Mouse (Mus musculus) liver, adult 2 months (tissue): Measurements from ENCODE around the gene Ly6g5c. TPM values are rescaled to one million over a fixed set of nuclear protein-coding genes. Genes with fewer than 3 reads are reported as not detected.
A peak's percentile ranks its signal among the peaks of the same experiment; 100 is the strongest.

Source experiments
- DNase-seq: peaks from one replicate; pipeline ENCODE4 v3.0.0-alpha.2; 2011; ENCODE audit warnings: low read depth, low spot score; ENCODE audit errors: extremely low read depth
- H3K27ac ChIP-seq: fragments of 200-500 bp; replicated peaks from 2 replicates; pipeline ENCODE4 v1.5.1; 2012; ENCODE audit warnings: low read depth, mild to moderate bottlenecking, control low read depth, inconsistent platforms, low read length; ENCODE audit not compliant: insufficient read depth
- H3K27me3 ChIP-seq: fragments of 200-500 bp; 2 replicates; pipeline ENCODE4 v1.6.1; 2012; ENCODE audit warnings: mild to moderate bottlenecking, moderate library complexity, low read length, inconsistent platforms; ENCODE audit not compliant: control insufficient read depth, insufficient read depth
- H3K36me3 ChIP-seq: fragments of 200-500 bp; 2 replicates; pipeline ENCODE4 v1.6.1; 2012; ENCODE audit warnings: low read length, inconsistent platforms; ENCODE audit not compliant: control insufficient read depth, insufficient read depth
- H3K4me1 ChIP-seq: fragments of 200-500 bp; 2 replicates; pipeline ENCODE4 v1.6.1; 2011; ENCODE audit warnings: low read length; ENCODE audit not compliant: control insufficient read depth, insufficient read depth
- H3K4me3 ChIP-seq: fragments of 200-500 bp; 2 replicates; pipeline ENCODE4 v1.5.1; 2011; ENCODE audit warnings: low read depth, mild to moderate bottlenecking, control low read depth, low read length, moderate library complexity; ENCODE audit not compliant: insufficient read depth
- H3K79me2 ChIP-seq: fragments of 200-500 bp; 2 replicates; pipeline ENCODE4 v1.6.1; 2012; ENCODE audit warnings: inconsistent platforms, mild to moderate bottlenecking, low read length, moderate library complexity; ENCODE audit not compliant: control insufficient read depth, insufficient read depth
- H3K9ac ChIP-seq: fragments of 200-500 bp; 2 replicates; pipeline ENCODE4 v1.6.1; 2012; ENCODE audit warnings: low read depth, mild to moderate bottlenecking, control low read depth, inconsistent platforms, low read length
- CTCF ChIP-seq: fragments of 200-500 bp; IDR thresholded peaks from 2 replicates; pipeline ENCODE4 v1.5.1; 2011; ENCODE audit warnings: low read depth, low read length, control low read depth
- POLR2A ChIP-seq: fragments of 200-500 bp; IDR thresholded peaks from 2 replicates; pipeline ENCODE4 v1.6.1; 2011; ENCODE audit warnings: low read length, control low read depth; ENCODE audit not compliant: insufficient read depth; ENCODE audit errors: extremely low read depth
- WGBS: fragments of 180-500 bp; shearing (Covaris S2); methylation state at CpG from one replicate; pipeline ENCODE4 v1.1.7; 2018; 5-methylcytosine and 5-hydroxymethylcytosine counted together
- polyA plus RNA-seq: library from polyadenylated mRNA; depleted of rRNA; stranded (reverse); fragments of >200 nt; gene quantifications from 2 replicates; pipeline ENCODE4 v1.2.3, GENCODE M21; 2012
- total RNA-seq: library from RNA; depleted of rRNA; stranded (reverse); fragments of >200 nt; gene quantifications from 2 replicates; pipeline ENCODE4 v1.2.3, GENCODE M21; 2014

The Ly6g5c gene
- total and polyA plus RNA-seq, 2 experiments: not detected

DNA sequence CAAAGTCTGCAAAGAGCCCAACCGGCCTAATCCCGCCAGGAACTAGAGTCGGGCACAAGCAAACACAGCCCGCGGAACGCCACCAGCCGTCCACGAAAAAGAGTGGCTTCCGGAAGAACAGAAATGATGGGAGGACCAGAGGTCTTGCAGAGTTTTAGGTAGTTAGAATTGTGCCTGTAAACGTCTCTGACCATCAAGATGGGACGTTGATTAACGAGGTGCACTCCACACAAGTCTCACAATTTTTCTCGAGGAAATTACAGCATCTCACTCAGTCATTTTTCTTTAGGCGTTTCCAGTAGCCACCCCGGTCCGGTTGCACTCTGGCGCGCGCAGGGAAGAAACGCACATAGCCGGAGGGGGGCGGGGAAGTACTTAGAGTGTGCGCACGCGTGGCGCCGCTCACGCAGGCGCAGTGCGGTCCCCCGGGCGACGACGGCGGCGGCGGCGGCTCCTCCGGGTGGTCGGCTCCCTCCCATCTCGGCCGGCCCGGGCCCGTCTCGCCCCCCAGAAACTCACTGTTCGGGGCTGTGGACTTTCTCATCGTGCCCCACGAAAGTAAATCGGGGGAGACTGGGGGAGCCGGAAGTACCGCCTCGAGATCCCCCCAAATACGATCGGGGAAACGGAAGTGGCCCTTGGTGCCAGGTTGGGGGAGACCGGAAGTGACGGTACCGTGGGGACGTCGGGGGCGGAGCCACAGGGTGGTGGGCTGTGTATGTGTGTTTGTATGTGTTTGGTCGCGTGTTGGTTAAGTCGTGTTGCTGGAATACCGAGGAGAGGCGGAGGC, 26.9 kb downstream of the Ly6g5c start, which contains the start of gene Bag6:
TSS of gene Bag6 (plus strand) at position 378 of the 790 bp plus-strand sequence.
- Histone ChIP-seq H3K27ac (peak within 1 kb of the TSS; percentile 97), H3K9ac (peak within 1 kb of the TSS; percentile 92), H3K79me2 (peaks cover 20% of the 10 kb centered on the region; the same call in 1 of the 2 replicates), H3K27me3 (no peaks in the 10 kb centered on the region), H3K4me3 (peak within 1 kb of the TSS; percentile 81), H3K36me3 (peaks cover 16% of the 10 kb centered on the region; the same call in 1 of the 2 replicates), H3K4me1 (peaks cover 14% of the 10 kb centered on the region)
- TF ChIP-seq CTCF (no peak), POLR2A (no peak)
- under 1% methylated on average over 66 of the region's 66 CpGs for WGBS
- DNase-seq: peak; percentile 84

- H3K9ac ChIP-seq: peak overlapping the region; percentile 92
- peaks cover 9% of the 10 kb centered on the region for H3K4me1 ChIP-seq
- H3K79me2 ChIP-seq: peaks cover 17% of the 10 kb centered on the region; the same call in 1 of the 2 replicates
- H3K4me3 ChIP-seq: peak overlapping the region; percentile 81
- H3K36me3 ChIP-seq: peaks cover 16% of the 10 kb centered on the region; the same call in 1 of the 2 replicates
- peak overlapping the region; percentile 97 for H3K27ac ChIP-seq
- WGBS: under 1% methylated on average over 43 of the region's 43 CpGs
- no peaks in the 10 kb centered on the region for H3K27me3 ChIP-seq
- TF ChIP-seq CTCF: no peak
- 0 out of 2 replicates have a peak, but pooled peaks have one; percentile 42 for TF ChIP-seq POLR2A
- DNase-seq: peak; percentile 60
These were observed 27.7 kb downstream of the Ly6g5c start for GRCm38 (mm10) chr17:35135591-35136320.

GRCm38 (mm10) chr17:35139269-35139668, 31.2 kb downstream of the Ly6g5c start:
- TF ChIP-seq CTCF: no peak
- no peak for TF ChIP-seq POLR2A
- Histone ChIP-seq H3K27me3 (no peaks in the 10 kb centered on the region), H3K27ac (no peak overlapping the region), H3K4me1 (peaks cover 5% of the 10 kb centered on the region), H3K36me3 (peaks cover 38% of the 10 kb centered on the region), H3K4me3 (no peak overlapping the region), H3K79me2 (peaks cover 17% of the 10 kb centered on the region; the same call in 1 of the 2 replicates), H3K9ac (no peak overlapping the region)
- 89% methylated on average over 3 of the region's 3 CpGs for WGBS
- no peak for DNase-seq

GRCm38 (mm10) chr17:35140490-35140996, 32.5 kb downstream of the Ly6g5c start:
- H3K79me2 ChIP-seq: peaks cover 17% of the 10 kb centered on the region; the same call in 1 of the 2 replicates
- H3K4me1 ChIP-seq: peaks cover 5% of the 10 kb centered on the region
- 80% methylated on average over 16 of the region's 16 CpGs for WGBS
- H3K9ac ChIP-seq: no peak overlapping the region
- no peak overlapping the region for H3K27ac ChIP-seq
- TF ChIP-seq CTCF: no peak
- TF ChIP-seq POLR2A: no peak
- H3K36me3 ChIP-seq: peaks cover 49% of the 10 kb centered on the region
- H3K27me3 ChIP-seq: no peaks in the 10 kb centered on the region
- H3K4me3 ChIP-seq: no peak overlapping the region
- DNase-seq: no peak

- Histone ChIP-seq H3K27me3 (no peaks in the 10 kb centered on the region), H3K9ac (no peak overlapping the region), H3K36me3 (peaks cover 60% of the 10 kb centered on the region), H3K27ac (no peak overlapping the region), H3K4me1 (0 out of 2 replicates have a peak, but pooled peaks cover 1% of the 10 kb centered on the region), H3K79me2 (peaks cover 9% of the 10 kb centered on the region; the same call in 1 of the 2 replicates), H3K4me3 (no peak overlapping the region)
- WGBS: 77% methylated on average over 6 of the region's 6 CpGs
- DNase-seq: no peak
- TF ChIP-seq CTCF (no peak), POLR2A (no peak)
These were observed 33.9 kb downstream of the Ly6g5c start for GRCm38 (mm10) chr17:35141971-35142370.

DNA sequence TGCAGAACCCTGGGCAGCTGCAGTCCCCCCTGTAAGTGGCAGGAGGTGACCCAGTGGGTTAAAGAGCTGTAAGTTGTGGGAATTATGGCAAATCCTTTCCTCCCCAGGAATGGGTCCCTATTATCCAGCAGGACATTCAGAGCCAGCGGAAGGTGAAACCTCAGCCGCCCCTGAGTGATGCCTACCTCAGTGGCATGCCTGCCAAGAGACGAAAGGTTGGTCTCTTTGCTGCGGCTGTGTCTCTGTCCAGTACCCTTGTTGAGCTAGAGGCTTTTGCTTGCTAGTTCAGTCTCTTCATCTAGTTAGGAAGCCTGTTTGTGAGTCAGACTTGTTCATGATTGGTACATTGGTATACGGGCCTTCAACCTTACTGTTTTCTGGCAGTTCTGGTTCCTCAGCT, 38.1 kb downstream of the Ly6g5c start:
- Histone ChIP-seq H3K27ac (no peak overlapping the region), H3K9ac (no peak overlapping the region), H3K4me1 (no peaks in the 10 kb centered on the region; the same call in 1 of the 2 replicates), H3K4me3 (no peak overlapping the region), H3K36me3 (peaks cover 73% of the 10 kb centered on the region), H3K27me3 (no peaks in the 10 kb centered on the region), H3K79me2 (no peaks in the 10 kb centered on the region)
- TF ChIP-seq CTCF (no peak), POLR2A (no peak)
- no peak for DNase-seq
- WGBS: 93% methylated on average over 5 of the region's 5 CpGs
